Mouse (Mus musculus) macrophage (primary cell): Measurements from ENCODE around the gene Sec31b. TPM values are rescaled to one million over a fixed set of nuclear protein-coding genes. Genes with fewer than 3 reads are reported as not detected.

Experiments used
- H3K27ac ChIP-seq: fragments of 350-480 bp; formaldehyde crosslinking; 2 replicates; pipeline ENCODE4 v1.9.0; 2021
- H3K36me3 ChIP-seq: fragments of 350-480 bp; formaldehyde crosslinking; 2 replicates; pipeline ENCODE4 v1.9.0; 2021; ENCODE audit errors: inconsistent target
- H3K4me3 ChIP-seq: fragments of 350-480 bp; formaldehyde crosslinking; 2 replicates; pipeline ENCODE4 v1.9.0; 2021; ENCODE audit errors: inconsistent target
- H3K79me2 ChIP-seq: fragments of 350-480 bp; formaldehyde crosslinking; 2 replicates; pipeline ENCODE4 v1.9.0; 2021; ENCODE audit errors: inconsistent target
- WGBS: methylation state at CpG from one replicate; pipeline ENCODE4 v1.1.7; 2026; ENCODE audit warnings: inconsistent platforms; ENCODE audit not compliant: missing documents; 5-methylcytosine and 5-hydroxymethylcytosine counted together
- polyA plus RNA-seq: library from polyadenylated mRNA; stranded (reverse); fragments of 250-400 nt; gene quantifications from 3 replicates; pipeline ENCODE4 v1.2.4, GENCODE M21; 2018; ENCODE audit warnings: inconsistent platforms
- total RNA-seq, 78 experiments: library from RNA; depleted of rRNA; stranded (reverse); fragments of 250-400 nt; gene quantifications; 1 replicate in 9 of 78; 2 replicates in 24 of 78; 3 replicates in 43 of 78; 4 replicates in 2 of 78; pipeline ENCODE4 v1.2.4; 2018; ENCODE audit warnings: inconsistent platforms in 56 of 78

Gene Sec31b
- 1 to 10 TPM; 1.8 to 5.5 (median 3.9) TPM for total RNA-seq (2018; cell fraction: chromatin; rRNA removed)
- total RNA-seq (2018; cell fraction: cytosol; rRNA removed), result under 1 TPM in 25 of 26 experiments, not detected in 1; 0.04 to 0.29 (median 0.11) TPM
- total RNA-seq (2018; cell fraction: nucleus; rRNA removed), result 1 to 10 TPM in 23 of 26 experiments, under 1 TPM in 3; 0.34 to 3.7 (median 1.8) TPM
- 0.06 to 0.42 TPM (median 0.11 TPM) in 3 replicates for polyA plus RNA-seq

GRCm38 (mm10) chr19:44545321-44546041 lies at the start of gene Sec31b:
Gene Sec31b, minus strand, starts transcription at chr19:44545864.
- H3K27ac ChIP-seq, result no peak within 1 kb of the TSS
- WGBS, result 10% methylated on average over 38 of the region's 47 CpGs
- H3K36me3 ChIP-seq, result peaks cover 23% of the 10 kb centered on the region
- H3K79me2 ChIP-seq, result no peaks in the 10 kb centered on the region
- H3K4me3 ChIP-seq, result no peak within 1 kb of the TSS; the same call in 1 of the 2 replicates

- Histone ChIP-seq H3K36me3 (no peaks in the 10 kb centered on the region), H3K79me2 (no peaks in the 10 kb centered on the region), H3K4me3 (no peak overlapping the region), H3K27ac (no peak overlapping the region)
- 96% methylated on average over 10 of the region's 14 CpGs for WGBS
Observed at GRCm38 (mm10) chr19:44594180-44594579, 48.5 kb upstream of the Sec31b start.

GRCm38 (mm10) chr19:44591638-44592037 lies 46.0 kb upstream of the Sec31b start:
- H3K36me3 ChIP-seq, result no peaks in the 10 kb centered on the region
- H3K27ac ChIP-seq, result no peak overlapping the region
- H3K79me2 ChIP-seq, result no peaks in the 10 kb centered on the region
- H3K4me3 ChIP-seq, result no peak overlapping the region
- 62% methylated on average over 6 of the region's 6 CpGs for WGBS

- Histone ChIP-seq H3K27ac (no peak overlapping the region), H3K79me2 (no peaks in the 10 kb centered on the region), H3K36me3 (no peaks in the 10 kb centered on the region), H3K4me3 (no peak overlapping the region)
- 29% methylated on average over 18 of the region's 18 CpGs for WGBS
Observed at GRCm38 (mm10) chr19:44590992-44591391, 45.3 kb upstream of the Sec31b start.

- no peaks in the 10 kb centered on the region for H3K36me3 ChIP-seq
- H3K27ac ChIP-seq, result no peak overlapping the region
- no peaks in the 10 kb centered on the region for H3K79me2 ChIP-seq
- 73% methylated on average over 7 of the region's 7 CpGs for WGBS
- no peak overlapping the region for H3K4me3 ChIP-seq
Observed at GRCm38 (mm10) chr19:44589591-44590223, 44.0 kb upstream of the Sec31b start.

- H3K4me3 ChIP-seq, result no peak overlapping the region
- no peaks in the 10 kb centered on the region for H3K79me2 ChIP-seq
- H3K27ac ChIP-seq, result no peak overlapping the region
- 56% methylated on average over 4 of the region's 4 CpGs for WGBS
- H3K36me3 ChIP-seq, result no peaks in the 10 kb centered on the region
Observed at GRCm38 (mm10) chr19:44588036-44588435, 42.4 kb upstream of the Sec31b start.

GRCm38 (mm10) chr19:44582638-44583309 lies 37.1 kb upstream of the Sec31b start:
- Histone ChIP-seq H3K79me2 (no peaks in the 10 kb centered on the region), H3K27ac (no peak overlapping the region), H3K36me3 (no peaks in the 10 kb centered on the region), H3K4me3 (no peak overlapping the region)
- 39% methylated on average over 9 of the region's 9 CpGs for WGBS

- no peaks in the 10 kb centered on the region for H3K36me3 ChIP-seq
- no peak overlapping the region for H3K27ac ChIP-seq
- no peaks in the 10 kb centered on the region for H3K79me2 ChIP-seq
- H3K4me3 ChIP-seq, result no peak overlapping the region
- WGBS, result 83% methylated on average over 10 of the region's 10 CpGs
Observed at GRCm38 (mm10) chr19:44582103-44582502, 36.4 kb upstream of the Sec31b start.

GRCm38 (mm10) chr19:44578038-44578437 lies 32.4 kb upstream of the Sec31b start:
- no peak overlapping the region for H3K27ac ChIP-seq
- no peak overlapping the region for H3K4me3 ChIP-seq
- H3K79me2 ChIP-seq, result no peaks in the 10 kb centered on the region
- WGBS, result 15% methylated on average over 1 of the region's 1 CpGs
- H3K36me3 ChIP-seq, result peaks cover 9% of the 10 kb centered on the region

- 88% methylated on average over 7 of the region's 7 CpGs for WGBS
- Histone ChIP-seq H3K4me3 (no peak overlapping the region), H3K36me3 (peaks cover 26% of the 10 kb centered on the region), H3K79me2 (no peaks in the 10 kb centered on the region), H3K27ac (no peak overlapping the region)
Observed at GRCm38 (mm10) chr19:44576275-44576674, 30.6 kb upstream of the Sec31b start.

GRCm38 (mm10) chr19:44567763-44568162 lies 22.1 kb upstream of the Sec31b start:
- peaks cover 74% of the 10 kb centered on the region for H3K36me3 ChIP-seq

GRCm38 (mm10) chr19:44564006-44564405 lies 18.3 kb upstream of the Sec31b start:
- Histone ChIP-seq H3K79me2 (peaks cover 21% of the 10 kb centered on the region), H3K4me3 (no peak overlapping the region), H3K27ac (no peak overlapping the region), H3K36me3 (peaks cover 37% of the 10 kb centered on the region)
- 97% methylated on average over 14 of the region's 14 CpGs for WGBS

More at GRCm38 (mm10) chr19:44567763-44568162, 22.1 kb upstream of the Sec31b start:
- 94% methylated on average over 3 of the region's 3 CpGs for WGBS
- Histone ChIP-seq H3K79me2 (peaks cover 21% of the 10 kb centered on the region), H3K27ac (no peak overlapping the region), H3K4me3 (no peak overlapping the region)

- H3K36me3 ChIP-seq, result peaks cover 29% of the 10 kb centered on the region
- peak within 1 kb of the TSS; percentile 57 for H3K27ac ChIP-seq
- WGBS, result under 1% methylated on average over 33 of the region's 33 CpGs
- H3K79me2 ChIP-seq, result peaks cover 21% of the 10 kb centered on the region
- peak within 1 kb of the TSS; percentile 72 for H3K4me3 ChIP-seq
Observed at GRCm38 (mm10) chr19:44562652-44563206, 17.1 kb upstream of the Sec31b start, which contains the start of gene Hif1an. Gene Hif1an, plus strand, starts transcription at chr19:44562850.

- Histone ChIP-seq H3K79me2 (peaks cover 27% of the 10 kb centered on the region), H3K27ac (peak within 1 kb of the TSS; percentile 79), H3K36me3 (peaks cover 35% of the 10 kb centered on the region), H3K4me3 (peak within 1 kb of the TSS; percentile 99)
- 1% methylated on average over 50 of the region's 50 CpGs for WGBS
Observed at GRCm38 (mm10) chr19:44554861-44555590, 9.4 kb upstream of the Sec31b start, which contains the start of gene Ndufb8. Gene Ndufb8, minus strand, starts transcription at chr19:44555440.
